Mouse (Mus musculus): ENCODE measurements around the gene Slc22a7.

Slc22a7 gene

GRCm38 (mm10) chr17:46438298-46438873 is at the start of gene Slc22a7:
Gene Slc22a7 (minus strand): TSS chr17:46438457.
- in situ Hi-C loops (cut with MboI) = no loop called here

GRCm38 (mm10) chr17:46487431-46487830 is 49.2 kb upstream of the Slc22a7 start, which contains the start of gene Ttbk1:
Gene Ttbk1 (minus strand): TSS chr17:46487675.
- in situ Hi-C loops (cut with MboI) = no loop called here

- in situ Hi-C loops (cut with MboI) = no loop called here
Observed at GRCm38 (mm10) chr17:46486995-46487394, 48.7 kb upstream of the Slc22a7 start.

- in situ Hi-C loops (cut with MboI) = no loop called here
Observed at GRCm38 (mm10) chr17:46484461-46484875, 46.2 kb upstream of the Slc22a7 start.

GRCm38 (mm10) chr17:46484021-46484431 is 45.8 kb upstream of the Slc22a7 start:
- in situ Hi-C loops (cut with MboI) = no loop called here

GRCm38 (mm10) chr17:46483561-46484001 is 45.3 kb upstream of the Slc22a7 start:
- in situ Hi-C loops (cut with MboI) = no loop called here

- in situ Hi-C loops (cut with MboI) = no loop called here
Observed at GRCm38 (mm10) chr17:46477286-46477685, 39.0 kb upstream of the Slc22a7 start.

GRCm38 (mm10) chr17:46476601-46477000 is 38.3 kb upstream of the Slc22a7 start:
- in situ Hi-C loops (cut with MboI) = no loop called here

- in situ Hi-C loops (cut with MboI) = no loop called here
Observed at GRCm38 (mm10) chr17:46467830-46468229, 29.6 kb upstream of the Slc22a7 start.

GRCm38 (mm10) chr17:46462226-46462625 is 24.0 kb upstream of the Slc22a7 start:
- in situ Hi-C loops (cut with MboI) = no loop called here

GRCm38 (mm10) chr17:46461347-46461746 is 23.1 kb upstream of the Slc22a7 start:
- in situ Hi-C loops (cut with MboI) = no loop called here

GRCm38 (mm10) chr17:46460673-46461072 is 22.4 kb upstream of the Slc22a7 start:
- in situ Hi-C loops (cut with MboI) = no loop called here

GRCm38 (mm10) chr17:46458439-46458838 is 20.2 kb upstream of the Slc22a7 start:
- in situ Hi-C loops (cut with MboI) = no loop called here

GRCm38 (mm10) chr17:46457791-46458190 is 19.5 kb upstream of the Slc22a7 start:
- in situ Hi-C loops (cut with MboI) = no loop called here

- in situ Hi-C loops (cut with MboI) = no loop called here
Observed at GRCm38 (mm10) chr17:46455110-46455691, 16.9 kb upstream of the Slc22a7 start.

GRCm38 (mm10) chr17:46454539-46454938 is 16.3 kb upstream of the Slc22a7 start:
- in situ Hi-C loops (cut with MboI) = no loop called here

GRCm38 (mm10) chr17:46453970-46454411 is 15.7 kb upstream of the Slc22a7 start:
- in situ Hi-C loops (cut with MboI) = no loop called here

GRCm38 (mm10) chr17:46453302-46453948 is 15.2 kb upstream of the Slc22a7 start:
- in situ Hi-C loops (cut with MboI) = no loop called here

- in situ Hi-C loops (cut with MboI) = no loop called here
Observed at GRCm38 (mm10) chr17:46452683-46453082, 14.4 kb upstream of the Slc22a7 start.

GRCm38 (mm10) chr17:46446264-46446663 is 8.0 kb upstream of the Slc22a7 start:
- in situ Hi-C loops (cut with MboI) = no loop called here

GRCm38 (mm10) chr17:46444839-46445579 is 6.8 kb upstream of the Slc22a7 start:
- in situ Hi-C loops (cut with MboI) = no loop called here

- in situ Hi-C loops (cut with MboI) = no loop called here
Observed at GRCm38 (mm10) chr17:46439176-46439575, 919 bp upstream of the Slc22a7 start.

Measured in mature B cell (primary cell).